Mouse (Mus musculus): ENCODE results near the gene Baz2b. TPM values are rescaled to one million over a fixed set of nuclear protein-coding genes. Genes with fewer than 3 reads are reported as not detected.

Gene Baz2b
- total RNA-seq, 2 experiments from 2014 or later = 50.7 to 62.7 TPM

DNA sequence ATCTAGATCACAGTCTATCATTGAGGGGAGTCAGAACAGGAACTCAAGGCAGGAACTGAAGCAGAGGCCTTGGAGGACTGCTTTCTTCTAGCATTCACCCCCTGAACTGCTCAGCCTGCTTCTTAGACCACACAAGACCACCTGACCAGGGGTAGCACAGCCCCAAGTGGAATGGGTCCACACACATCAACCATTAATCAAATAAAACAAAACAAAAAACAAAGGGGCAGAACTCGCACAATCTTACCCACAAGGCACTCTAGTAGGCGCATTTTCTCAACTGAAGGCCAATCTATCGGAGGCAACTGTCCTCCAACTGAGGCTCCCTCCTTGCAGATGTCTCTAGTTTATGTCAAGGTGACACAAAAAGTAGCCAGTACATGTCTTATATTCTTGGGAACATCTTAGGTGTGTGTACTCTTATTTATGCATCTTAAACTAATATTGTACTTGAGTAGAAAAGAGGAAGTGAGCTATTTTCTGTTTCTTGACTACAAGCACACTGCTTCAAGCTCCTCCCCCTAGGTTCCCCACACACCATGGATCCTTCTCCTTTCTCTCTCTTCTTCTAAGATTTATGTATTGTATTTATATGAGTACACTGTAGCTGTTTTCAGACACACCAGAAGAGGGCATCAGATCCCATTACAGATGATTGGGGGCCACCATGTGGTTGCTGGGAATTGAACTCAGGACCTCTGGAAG, 189.9 kb downstream of the Baz2b start:
- no peak for DNase-seq (ENCODE audit: low spot score in 2 of 2)

DNA sequence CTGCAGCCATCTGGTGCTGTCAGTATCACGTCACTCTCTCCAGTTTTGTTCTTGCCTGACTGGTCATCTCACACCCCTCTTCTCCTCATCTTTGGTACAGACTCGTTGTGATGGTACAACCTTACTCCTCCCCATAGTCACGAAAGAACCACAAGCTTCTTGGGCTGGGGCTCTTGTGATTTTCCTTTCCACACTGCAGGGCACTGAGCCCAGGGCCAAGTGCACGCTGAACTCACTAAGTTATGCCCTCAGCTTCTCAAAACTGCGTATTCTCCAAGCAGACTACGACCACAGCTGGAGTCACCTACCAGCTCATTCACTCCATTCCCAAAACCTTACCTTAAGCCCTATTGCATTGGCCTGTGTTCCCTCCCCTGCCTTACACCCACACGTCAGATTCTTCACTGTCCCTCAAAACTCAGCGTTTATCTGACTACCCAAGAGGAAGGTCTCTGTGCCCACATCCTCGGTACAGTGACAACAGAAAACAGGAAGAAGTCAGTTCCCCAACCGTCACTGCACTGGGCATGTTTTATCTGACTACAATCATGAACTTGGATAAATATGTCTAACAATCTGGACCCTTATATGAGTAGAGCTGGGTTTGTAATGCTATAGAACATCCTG, 190.7 kb downstream of the Baz2b start:
- DNase-seq (ENCODE audit: low spot score in 2 of 2) = no peak

DNA sequence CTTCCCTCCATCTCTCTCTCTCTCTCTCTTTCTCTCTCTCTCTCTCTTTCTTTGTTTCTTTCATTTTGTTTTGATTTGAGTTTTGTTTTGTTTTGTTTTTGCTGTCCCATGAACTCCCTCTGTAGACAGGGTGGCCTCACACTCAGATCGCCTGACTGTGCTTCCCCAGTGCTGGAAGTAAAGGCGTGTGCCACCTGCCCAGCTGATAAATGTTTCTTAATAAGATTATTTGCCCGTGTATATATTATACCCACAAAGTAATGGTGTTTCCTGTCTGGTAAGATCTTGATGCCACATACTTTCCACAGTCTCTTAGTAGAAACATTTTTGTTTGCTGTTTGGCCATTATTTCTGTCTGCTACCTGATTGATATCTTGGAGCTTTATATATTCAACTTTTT, 198.1 kb downstream of the Baz2b start:
- DNase-seq (ENCODE audit: low spot score in 2 of 2) = no peak

DNA sequence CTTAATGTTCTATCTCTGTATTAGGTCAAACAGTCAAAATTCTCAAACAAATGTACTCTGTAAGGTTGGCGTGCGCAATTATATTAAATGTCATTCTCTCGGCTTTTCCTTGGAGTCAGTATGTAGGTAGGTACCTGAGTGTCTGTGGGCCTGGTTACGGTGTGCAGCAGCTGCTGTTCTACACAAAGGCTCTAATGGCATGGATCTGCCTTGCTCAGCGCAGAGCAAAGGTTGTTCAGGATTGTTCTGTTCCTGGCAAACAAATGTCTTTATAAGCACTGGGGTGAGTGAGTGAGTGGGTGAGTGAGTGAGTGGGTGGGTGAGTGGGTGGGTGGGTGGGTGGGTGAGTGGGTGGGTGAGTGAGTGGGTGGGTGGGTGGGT, 206.0 kb downstream of the Baz2b start:
- no peak for DNase-seq (ENCODE audit: low spot score in 2 of 2)

DNA sequence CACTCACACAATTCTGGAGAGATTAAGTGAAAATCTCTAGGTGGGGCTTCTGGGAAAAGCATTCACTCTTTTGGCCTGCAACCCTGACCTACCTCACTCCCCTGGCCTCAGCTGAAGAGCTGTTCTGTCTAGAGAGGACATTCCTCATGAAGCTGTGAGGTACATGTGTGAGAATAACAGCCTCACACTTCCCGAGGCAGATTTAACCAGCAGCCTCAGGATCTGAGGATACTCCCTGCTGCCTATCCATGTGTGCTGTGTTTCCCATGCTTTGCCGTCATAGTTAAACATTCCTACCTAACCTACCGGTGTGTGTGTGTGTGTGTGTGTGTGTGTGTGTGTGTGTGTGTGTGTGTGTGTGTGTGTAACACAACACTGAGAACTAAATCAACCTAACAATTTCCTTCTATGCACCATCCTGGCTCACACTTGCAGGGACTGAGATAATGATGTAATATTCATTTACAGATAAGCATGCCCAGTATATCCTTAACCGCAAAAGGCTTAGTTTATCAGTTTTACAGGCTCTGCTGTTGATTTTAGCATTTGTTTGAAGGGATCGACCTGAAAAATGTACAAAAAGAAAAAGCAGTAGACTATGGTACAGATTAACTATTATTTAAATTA, 206.5 kb downstream of the Baz2b start:
- no peak for DNase-seq (ENCODE audit: low spot score in 2 of 2)

DNA sequence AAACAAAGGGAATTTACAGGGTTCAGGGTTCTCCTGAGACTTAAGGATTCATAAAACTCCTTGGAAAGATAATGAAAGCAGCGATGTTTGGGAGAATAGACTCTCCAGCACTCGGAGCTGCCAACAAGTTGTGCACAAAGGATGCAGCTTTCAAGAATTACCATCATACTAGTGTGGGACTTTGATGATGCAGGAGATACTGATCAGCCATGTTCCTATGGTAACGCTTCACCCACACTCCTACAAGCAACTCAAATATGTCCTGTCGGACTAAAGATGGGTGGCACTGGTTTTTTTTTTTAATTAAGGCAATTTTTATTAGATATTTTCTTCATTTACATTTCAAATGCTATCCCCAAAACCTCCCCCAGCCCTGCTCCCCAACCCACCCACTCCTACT, 209.4 kb downstream of the Baz2b start:
- DNase-seq (ENCODE audit: low spot score in 2 of 2) = peak in 1 of 2 experiments; percentile 11

DNA sequence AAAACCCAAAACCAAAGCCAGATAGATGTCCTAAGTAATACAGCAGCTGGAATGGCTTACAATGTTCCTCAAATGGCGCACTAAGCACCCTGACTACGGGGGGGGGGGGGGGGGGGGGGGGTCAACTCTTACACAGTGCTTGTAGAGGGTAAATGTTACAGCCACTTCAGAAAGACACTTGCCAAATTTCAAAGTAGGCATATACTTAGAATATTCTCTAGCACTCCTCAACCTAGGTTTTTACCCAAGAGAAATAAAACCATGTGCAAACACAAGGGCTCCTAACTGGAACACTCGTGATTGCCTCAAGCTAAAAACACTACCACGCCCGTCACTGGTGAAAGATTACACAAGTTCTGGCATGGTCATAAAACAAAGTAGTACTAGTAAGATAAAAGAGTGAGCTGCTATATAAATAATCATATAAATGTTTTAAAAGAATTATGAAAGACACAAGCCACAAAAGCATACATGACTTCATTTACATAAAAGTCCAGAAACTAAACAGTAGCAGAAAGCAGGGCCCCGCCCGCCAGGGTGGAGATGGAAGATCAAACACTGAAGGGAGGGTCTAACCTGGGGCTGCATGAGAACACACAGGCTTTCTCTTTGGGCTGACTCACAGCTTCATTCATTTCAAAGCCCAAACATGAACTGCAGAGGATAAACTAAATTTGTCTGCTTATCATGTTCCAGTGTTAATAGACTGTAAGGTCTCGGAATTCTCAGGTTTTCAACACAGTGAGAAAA, 212.0 kb downstream of the Baz2b start:
- no peak for DNase-seq (ENCODE audit: low spot score in 2 of 2)

DNA sequence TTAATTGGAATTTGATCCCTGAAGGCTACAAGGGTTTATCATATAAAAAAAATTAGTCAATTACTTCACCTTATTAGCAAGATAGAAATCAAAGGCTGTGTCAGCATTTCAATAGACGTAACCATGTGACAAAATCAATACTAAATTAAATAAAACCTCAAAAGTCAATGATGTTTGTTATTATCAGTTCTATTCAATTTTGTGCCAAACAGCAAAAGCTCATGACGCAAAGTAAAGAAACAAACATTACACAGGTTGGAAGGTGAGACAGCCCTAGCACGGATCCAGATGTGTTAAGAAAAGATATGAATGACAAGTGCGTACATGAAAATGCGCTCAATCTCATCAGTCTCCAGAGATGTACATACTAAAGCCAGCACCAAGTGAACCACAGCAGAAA, 212.7 kb downstream of the Baz2b start:
- DNase-seq (ENCODE audit: low spot score in 2 of 2) = no peak

DNA sequence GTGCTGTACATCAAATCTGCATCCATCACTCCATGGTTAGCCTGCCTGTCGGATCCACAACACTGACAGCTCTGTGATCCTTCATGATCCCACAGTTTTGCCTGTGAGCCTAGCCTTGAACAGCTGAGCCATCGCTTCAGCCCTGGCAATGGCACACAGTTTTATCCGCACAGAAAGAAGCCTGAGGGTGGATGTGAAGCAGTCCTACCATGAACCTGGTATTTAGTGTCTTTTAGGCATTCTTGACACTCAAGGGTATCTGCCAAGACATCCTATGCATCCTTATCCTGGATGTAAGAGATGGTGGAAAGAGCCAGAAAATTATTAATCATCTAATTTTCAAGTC, 216.5 kb downstream of the Baz2b start:
- no peak for DNase-seq (ENCODE audit: low spot score in 2 of 2)

DNA sequence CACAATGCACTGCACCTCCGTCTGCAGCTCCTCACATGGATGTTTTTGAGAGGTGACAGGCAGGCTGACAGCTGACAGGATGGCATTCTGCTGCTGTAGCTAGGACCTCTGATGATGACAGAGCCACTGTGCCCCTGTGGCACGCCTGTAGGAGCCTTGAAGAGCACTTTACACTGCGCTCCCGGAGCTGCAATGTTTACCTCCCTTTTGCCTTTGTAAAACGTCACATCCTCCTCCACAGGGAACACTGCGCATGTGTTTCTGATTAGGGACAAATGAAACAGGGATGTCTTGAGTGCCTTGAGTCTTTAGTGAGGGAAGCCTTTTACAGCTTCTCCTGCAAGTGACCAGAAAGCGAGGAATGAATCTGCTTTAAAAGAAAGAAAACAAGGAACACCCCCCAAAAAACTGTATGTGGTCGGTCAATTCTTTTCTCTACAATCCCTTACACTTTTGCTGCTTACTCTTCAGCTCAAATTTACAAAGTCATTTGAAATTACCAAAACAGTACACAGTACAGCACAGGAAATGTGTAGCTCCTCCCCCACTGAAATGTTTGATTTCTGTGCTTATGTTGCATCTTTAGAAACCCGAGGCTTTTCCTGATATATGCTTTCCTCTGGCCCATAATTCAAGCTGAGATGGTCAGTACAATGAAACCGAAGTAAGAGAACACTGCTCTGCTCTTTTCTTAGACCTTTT, 217.0 kb downstream of the Baz2b start:
- no peak for DNase-seq (ENCODE audit: low spot score in 2 of 2)

DNA sequence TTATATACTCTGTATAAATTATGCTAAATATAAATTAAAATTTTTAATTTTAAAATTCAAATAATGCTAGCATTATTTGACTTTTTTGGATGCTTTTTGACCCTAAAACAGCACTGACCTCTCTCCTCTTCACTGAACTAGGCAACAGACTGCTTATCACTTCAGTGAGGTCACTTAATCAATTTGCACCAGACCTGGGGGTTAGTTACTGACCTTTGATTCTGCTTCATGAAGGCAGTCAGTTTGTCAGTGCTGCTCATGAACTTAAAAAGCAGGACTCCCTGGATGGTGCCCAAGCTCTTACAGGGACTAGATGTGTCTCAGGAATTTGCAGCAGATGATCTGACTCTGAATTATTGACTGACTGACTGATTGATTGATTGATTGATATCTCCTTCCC, 217.9 kb downstream of the Baz2b start:
- no peak for DNase-seq (ENCODE audit: low spot score in 2 of 2)

DNA sequence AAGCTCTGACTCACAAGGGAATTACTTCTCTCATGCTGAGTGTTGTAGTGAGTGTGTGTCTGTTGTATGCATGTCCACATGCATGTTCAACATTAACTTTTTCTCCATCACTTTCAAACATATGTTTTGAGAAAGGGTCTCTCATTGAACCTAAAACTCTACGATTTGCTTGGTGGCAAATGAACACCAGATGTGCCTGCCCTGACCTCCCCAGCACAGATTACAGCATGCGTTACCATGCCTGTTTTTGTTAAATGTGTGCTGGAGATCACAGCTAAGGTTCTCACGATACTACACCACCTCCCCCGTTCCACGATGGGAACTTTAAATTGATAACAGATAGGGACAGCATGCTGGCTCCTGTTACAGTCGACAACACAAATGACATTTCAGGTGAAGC, 222.1 kb downstream of the Baz2b start:
- DNase-seq (ENCODE audit: low spot score in 2 of 2) = no peak

DNA sequence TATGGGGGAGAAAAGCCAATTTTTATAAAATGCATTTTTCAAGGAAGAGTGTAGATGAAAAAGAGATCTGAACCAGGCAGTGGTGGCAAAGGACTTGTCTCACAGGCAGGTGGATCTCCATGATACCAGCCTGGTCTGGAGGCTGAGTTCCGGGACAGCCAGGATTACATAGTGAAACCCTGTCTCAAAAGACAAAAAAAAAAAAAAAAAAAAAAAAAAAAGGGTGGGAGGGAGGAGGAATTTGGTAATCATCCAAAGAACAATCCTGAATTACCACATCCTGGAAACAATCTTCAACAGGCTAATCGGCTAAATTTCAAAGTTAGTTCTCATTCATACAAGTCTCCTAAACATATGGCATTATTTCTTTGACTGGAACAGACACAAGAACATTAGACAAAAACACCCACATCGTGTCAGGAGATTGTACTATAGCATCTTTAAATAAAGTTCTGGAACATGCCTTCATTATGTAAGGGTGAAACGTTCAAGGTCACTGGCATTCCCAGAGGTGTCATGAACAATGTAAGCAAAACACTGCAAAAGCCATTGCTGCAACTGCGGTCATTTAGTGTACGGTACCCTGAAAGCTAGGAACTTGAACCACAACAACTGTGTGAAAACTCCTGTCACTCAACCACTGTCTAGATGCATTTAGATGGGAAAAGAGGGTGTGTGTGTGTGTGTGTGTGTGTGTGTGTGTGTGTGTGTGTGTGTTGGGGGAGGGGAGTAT, 230.0 kb downstream of the Baz2b start:
- no peak for DNase-seq (ENCODE audit: low spot score in 2 of 2)

DNA sequence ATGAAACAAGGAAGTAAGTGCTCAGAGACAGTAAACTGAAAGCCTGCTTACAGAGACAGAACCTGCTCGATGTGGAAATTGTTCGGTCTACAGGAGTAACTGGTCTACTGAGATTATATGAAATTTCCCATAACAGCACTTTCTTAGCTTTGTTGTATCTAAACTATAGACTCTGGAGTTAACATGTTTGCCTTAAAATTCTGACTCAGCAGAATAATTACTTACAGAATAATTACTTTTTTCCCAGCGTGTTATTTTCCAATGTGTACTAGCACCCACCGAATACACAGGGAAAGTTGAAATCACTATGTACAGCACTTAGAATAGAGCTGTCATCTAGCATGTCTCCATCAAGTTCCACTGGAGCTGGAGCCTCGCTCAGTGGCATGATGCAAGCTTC, 233.0 kb downstream of the Baz2b start:
- DNase-seq (ENCODE audit: low spot score in 2 of 2) = no peak

DNA sequence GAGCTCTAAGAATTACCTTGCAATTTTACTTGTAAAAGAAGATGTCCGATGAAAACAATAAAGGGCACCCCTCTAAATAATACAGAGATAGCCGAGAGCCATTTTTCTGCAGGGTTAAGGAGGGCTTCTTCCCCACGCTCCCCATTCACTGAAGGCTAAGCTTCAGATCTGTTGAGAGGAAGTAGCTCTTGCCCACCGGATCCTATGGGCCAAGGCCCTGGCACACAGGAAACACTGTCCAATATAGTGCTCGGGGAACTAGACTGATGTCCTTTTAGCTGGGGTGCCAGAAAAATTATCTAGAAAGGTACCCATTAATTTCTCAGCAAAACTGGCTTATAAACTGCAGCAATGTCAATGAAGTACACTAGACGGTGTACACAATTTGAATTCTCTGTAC, 233.9 kb downstream of the Baz2b start:
- DNase-seq (ENCODE audit: low spot score in 2 of 2) = no peak

DNA sequence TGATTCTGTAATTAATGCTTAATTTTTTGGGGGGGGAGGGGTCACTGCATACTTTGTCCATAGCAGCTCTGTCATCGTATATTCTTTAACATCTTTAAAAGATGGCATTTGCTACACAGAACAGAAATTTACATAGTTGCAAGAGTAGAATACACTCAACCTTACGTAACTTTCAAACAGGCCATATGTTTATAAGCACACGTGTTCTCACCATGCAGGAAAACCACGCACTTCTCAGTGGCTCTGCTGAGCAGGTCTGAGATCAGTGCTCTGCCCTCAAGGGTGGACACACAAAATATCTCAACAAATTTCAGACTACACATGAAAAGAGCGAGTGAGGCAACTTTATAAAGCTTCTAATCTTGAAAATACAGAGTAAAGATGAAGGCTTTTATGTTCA, 235.7 kb downstream of the Baz2b start:
- no peak for DNase-seq (ENCODE audit: low spot score in 2 of 2)

DNA sequence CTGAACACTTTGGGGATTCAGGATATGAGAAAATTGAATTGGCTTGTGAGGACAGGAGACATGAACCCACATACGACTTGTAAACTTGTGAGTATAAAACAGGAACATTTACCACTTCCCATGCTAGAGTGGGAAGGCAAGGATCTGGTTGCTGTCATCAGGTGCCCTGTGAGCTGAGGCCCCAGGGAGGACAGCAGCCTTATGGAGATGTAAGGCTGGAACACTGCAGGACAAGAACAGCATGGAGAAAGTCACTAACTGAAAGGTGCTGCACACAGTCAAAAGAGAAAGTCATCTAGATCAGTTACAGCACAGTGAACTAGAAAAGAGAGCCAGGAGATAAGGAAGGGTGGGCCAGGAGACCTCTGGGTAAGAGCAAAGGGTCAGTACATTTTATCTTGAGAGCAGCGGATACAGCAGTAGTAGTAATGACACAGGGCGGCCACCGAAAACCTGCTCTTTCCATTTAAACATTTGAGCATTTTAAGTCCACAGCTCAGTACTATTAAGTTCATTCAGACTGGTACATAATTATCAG, 236.5 kb downstream of the Baz2b start:
- DNase-seq (ENCODE audit: low spot score in 2 of 2) = no peak

DNA sequence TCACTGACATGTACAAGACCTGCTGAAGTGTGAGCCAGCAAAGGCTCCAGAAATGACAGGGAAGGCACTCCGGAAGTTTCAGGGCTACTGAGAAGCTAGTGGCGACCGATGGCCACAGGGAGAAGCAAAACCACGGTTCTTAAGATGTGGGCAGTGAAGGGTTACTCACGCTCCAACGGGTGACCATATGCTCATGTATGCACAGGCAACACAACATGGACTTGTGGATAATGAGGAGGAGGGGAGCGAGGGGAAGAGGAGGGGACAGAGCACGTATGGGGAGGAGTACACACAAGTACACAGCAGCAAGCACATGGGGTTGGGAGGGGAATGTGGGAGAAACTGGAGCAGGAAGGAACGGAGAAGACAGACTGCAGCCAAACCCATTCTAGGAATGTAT, 239.1 kb downstream of the Baz2b start:
- no peak for DNase-seq (ENCODE audit: low spot score in 2 of 2)

DNA sequence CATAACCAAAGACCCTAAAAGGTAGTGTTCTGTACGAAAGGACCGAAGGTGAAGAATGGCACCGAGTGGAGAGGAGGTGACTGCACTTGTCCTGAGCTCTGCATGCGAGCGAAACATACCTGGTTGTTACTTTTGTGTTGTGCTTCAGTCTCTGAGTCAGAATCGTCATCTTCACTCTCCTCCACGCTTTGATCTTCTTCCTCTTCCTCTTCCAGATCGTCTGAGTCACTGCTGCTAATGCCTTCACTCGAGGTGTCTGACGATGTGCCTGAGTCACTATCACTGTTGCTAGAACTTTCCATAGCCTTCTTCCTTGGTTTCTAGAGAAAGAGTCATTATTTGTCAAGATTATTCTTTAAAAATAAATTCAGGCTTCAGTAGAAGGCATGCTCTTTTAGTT, 240.5 kb downstream of the Baz2b start:
- DNase-seq (ENCODE audit: low spot score in 2 of 2) = no peak

DNA sequence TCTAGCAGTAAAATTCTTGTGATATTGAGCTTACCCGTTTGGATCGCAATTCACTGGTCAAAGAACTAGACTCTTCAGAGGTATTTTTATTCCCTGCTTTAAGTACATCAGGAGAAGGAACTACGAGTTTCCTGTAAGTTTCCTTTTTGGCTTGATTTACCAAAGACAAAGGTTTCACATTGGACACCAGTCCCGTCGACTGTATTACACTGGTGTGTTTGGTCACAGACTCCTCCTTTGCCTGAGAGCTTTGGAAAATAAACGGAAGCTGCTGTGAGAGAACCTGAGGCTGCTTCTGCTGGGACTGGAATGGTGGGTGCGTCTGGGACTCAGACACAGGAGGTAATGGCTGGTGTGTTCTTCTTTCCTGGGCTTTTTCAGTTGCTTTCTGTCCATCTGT, 241.0 kb downstream of the Baz2b start:
- no peak for DNase-seq (ENCODE audit: low spot score in 2 of 2)

DNA sequence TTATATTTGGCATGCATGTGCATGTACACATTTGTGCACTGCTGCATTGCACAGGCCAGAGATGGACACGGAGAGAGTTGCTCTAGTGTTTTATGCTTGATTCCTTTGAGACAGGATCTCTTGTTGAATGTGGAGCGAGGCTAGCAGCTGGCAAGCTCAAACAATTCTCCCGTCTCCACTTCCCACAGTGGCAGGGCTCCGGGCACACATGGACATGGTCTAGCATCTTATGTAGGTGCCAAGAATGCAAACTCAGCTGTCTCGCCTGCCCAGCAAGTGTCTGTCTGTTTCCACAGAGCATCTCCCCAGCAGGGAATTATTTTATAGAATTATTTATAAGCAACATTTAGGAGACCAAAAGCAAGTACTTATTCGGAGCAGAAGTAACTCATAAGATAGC, 243.2 kb downstream of the Baz2b start:
- DNase-seq (ENCODE audit: low spot score in 2 of 2) = no peak

All from layer of hippocampus, adult 18-20 months (tissue).